Mouse (Mus musculus): ENCODE results near the gene Msi2.
A peak's percentile ranks its signal among the peaks of the same experiment; 100 is the strongest.

The Msi2 gene

GRCm38 (mm10) chr11:88718050-88718765 is at the start of gene Msi2:
Gene Msi2, minus strand, starts transcription at chr11:88718513.
- DNase-seq (ENCODE audit: low read depth, low spot score) = peak; percentile 78

- no peak for DNase-seq (ENCODE audit: low read depth, low spot score)
These were observed 47.3 kb upstream of the Msi2 start for GRCm38 (mm10) chr11:88765635-88766034.

GRCm38 (mm10) chr11:88763371-88763770 is 45.1 kb upstream of the Msi2 start:
- DNase-seq (ENCODE audit: low read depth, low spot score) = no peak

- DNase-seq (ENCODE audit: low read depth, low spot score) = no peak
These were observed 41.2 kb upstream of the Msi2 start for GRCm38 (mm10) chr11:88759501-88759900.

- no peak for DNase-seq (ENCODE audit: low read depth, low spot score)
These were observed 40.1 kb upstream of the Msi2 start for GRCm38 (mm10) chr11:88758402-88758801.

- DNase-seq (ENCODE audit: low read depth, low spot score) = no peak
These were observed 27.0 kb upstream of the Msi2 start for GRCm38 (mm10) chr11:88745306-88745705.

- no peak for DNase-seq (ENCODE audit: low read depth, low spot score)
These were observed 21.4 kb upstream of the Msi2 start for GRCm38 (mm10) chr11:88739574-88740295.

GRCm38 (mm10) chr11:88729363-88729762 is 11.1 kb upstream of the Msi2 start:
- DNase-seq (ENCODE audit: low read depth, low spot score) = no peak

GRCm38 (mm10) chr11:88728508-88728890 is 10.2 kb upstream of the Msi2 start:
- DNase-seq (ENCODE audit: low read depth, low spot score) = no peak

- no peak for DNase-seq (ENCODE audit: low read depth, low spot score)
These were observed 9.6 kb upstream of the Msi2 start for GRCm38 (mm10) chr11:88727768-88728507.

- DNase-seq (ENCODE audit: low read depth, low spot score) = no peak
These were observed 2.9 kb upstream of the Msi2 start for GRCm38 (mm10) chr11:88721144-88721636.

GRCm38 (mm10) chr11:88720261-88721143 is 2.2 kb upstream of the Msi2 start:
- no peak for DNase-seq (ENCODE audit: low read depth, low spot score)

GRCm38 (mm10) chr11:88719601-88720000 is 1.3 kb upstream of the Msi2 start:
- DNase-seq (ENCODE audit: low read depth, low spot score) = no peak

- DNase-seq (ENCODE audit: low read depth, low spot score) = no peak
These were observed 668 bp upstream of the Msi2 start for GRCm38 (mm10) chr11:88718766-88719595.

- no peak for DNase-seq (ENCODE audit: low read depth, low spot score)
These were observed 666 bp downstream of the Msi2 start for GRCm38 (mm10) chr11:88717644-88718049.

- DNase-seq (ENCODE audit: low read depth, low spot score) = no peak
These were observed 1.2 kb downstream of the Msi2 start for GRCm38 (mm10) chr11:88717016-88717643.

- DNase-seq (ENCODE audit: low read depth, low spot score) = no peak
These were observed 2.0 kb downstream of the Msi2 start for GRCm38 (mm10) chr11:88716061-88716994.

- DNase-seq (ENCODE audit: low read depth, low spot score) = no peak
These were observed 3.0 kb downstream of the Msi2 start for GRCm38 (mm10) chr11:88715299-88715698.

- no peak for DNase-seq (ENCODE audit: low read depth, low spot score)
These were observed 4.2 kb downstream of the Msi2 start for GRCm38 (mm10) chr11:88714127-88714526.
